Mouse (Mus musculus) retina, adult 2 months (tissue): Measurements from ENCODE around the gene Trpm6.
"Not testable (repeated sequence)": the region's sequence is repeated elsewhere in the genome, so short reads cannot be mapped to it uniquely, and the experiment has no call there.

Experiments used
- DNase-seq: peaks from one replicate; pipeline ENCODE4 v3.0.0-alpha.2; 2012; ENCODE audit warnings: low read depth, low spot score

The Trpm6 gene

GRCm38 (mm10) chr19:18749598-18750339, at the start of gene Trpm6:
Trpm6 (plus strand) TSS chr19:18749983.
- DNase-seq, result no peak

- DNase-seq, result no peak
Observed at GRCm38 (mm10) chr19:18708101-18708500, 41.7 kb upstream of the Trpm6 start.

GRCm38 (mm10) chr19:18710903-18711302, 38.9 kb upstream of the Trpm6 start:
- no peak for DNase-seq

- DNase-seq, result no peak
Observed at GRCm38 (mm10) chr19:18711589-18711988, 38.2 kb upstream of the Trpm6 start.

- DNase-seq, result no peak
Observed at GRCm38 (mm10) chr19:18712153-18712865, 37.5 kb upstream of the Trpm6 start.

- peak; percentile 90 for DNase-seq
Observed at GRCm38 (mm10) chr19:18712866-18713300, 36.9 kb upstream of the Trpm6 start, which contains the start of gene D030056L22Rik. D030056L22Rik (plus strand) TSS chr19:18713193.

GRCm38 (mm10) chr19:18713357-18713756, 36.4 kb upstream of the Trpm6 start:
- DNase-seq, result not testable (repeated sequence)

GRCm38 (mm10) chr19:18716374-18716773, 33.4 kb upstream of the Trpm6 start:
- peak; percentile 28 for DNase-seq

GRCm38 (mm10) chr19:18720337-18720736, 29.4 kb upstream of the Trpm6 start:
- DNase-seq, result no peak

- DNase-seq, result no peak
Observed at GRCm38 (mm10) chr19:18725186-18725585, 24.6 kb upstream of the Trpm6 start.

GRCm38 (mm10) chr19:18730255-18730654, 19.5 kb upstream of the Trpm6 start:
- DNase-seq, result no peak

GRCm38 (mm10) chr19:18731077-18731476, 18.7 kb upstream of the Trpm6 start:
- no peak for DNase-seq

GRCm38 (mm10) chr19:18735901-18736300, 13.9 kb upstream of the Trpm6 start:
- no peak for DNase-seq

- DNase-seq, result no peak
Observed at GRCm38 (mm10) chr19:18739146-18739545, 10.6 kb upstream of the Trpm6 start.

GRCm38 (mm10) chr19:18743946-18744345, 5.8 kb upstream of the Trpm6 start:
- no peak for DNase-seq

GRCm38 (mm10) chr19:18746576-18747340, 3.0 kb upstream of the Trpm6 start:
- DNase-seq, result no peak

GRCm38 (mm10) chr19:18747379-18747778, 2.4 kb upstream of the Trpm6 start:
- no peak for DNase-seq

- no peak for DNase-seq
Observed at GRCm38 (mm10) chr19:18757191-18757590, 7.4 kb downstream of the Trpm6 start.

GRCm38 (mm10) chr19:18757706-18758105, 7.9 kb downstream of the Trpm6 start:
- DNase-seq, result no peak

- no peak for DNase-seq
Observed at GRCm38 (mm10) chr19:18758269-18758668, 8.5 kb downstream of the Trpm6 start.

GRCm38 (mm10) chr19:18758916-18759315, 9.1 kb downstream of the Trpm6 start:
- DNase-seq, result no peak

- DNase-seq, result no peak
Observed at GRCm38 (mm10) chr19:18766399-18766798, 16.6 kb downstream of the Trpm6 start.
